ENCODE assay signal across 12 mouse cellular contexts in genomic region chr10:25405551-25405950, GRCm38 (mm10).
"Had no signal": no experiment of that assay in that cellular context is flagged by ENCODE, and none has a peak within 500 bp of the region (broad histone marks: within the 10 kb centered on the region; RNA-seq: fewer than 3 reads in every experiment).

No protein-coding gene starts in this region.

- DNase-seq: left cerebral cortex, postnatal 4 days; liver; liver, embryonic 13.5 days; liver, postnatal 0 days; lung, adult 18-20 months; lung, adult 2 months; lung, embryonic 14.5 days; lung, postnatal 10 days; lung, postnatal 14 days; lung, postnatal 36 days; lung, postnatal 4 days; midbrain, embryonic 14.5 days had no signal
